Mouse (Mus musculus) adrenal gland, postnatal 14 days (tissue): ENCODE measurements at regions not wholly inside any gene's neighbourhood (a gene's known extent, or its start where the extent isn't known, plus 50 kb on each side); places are given as distances from the start of the nearest gene placed in this dataset.

Experiments
- DNase-seq: peaks from one replicate; pipeline ENCODE4 v3.0.0; 2021; ENCODE audit warnings: mixed read lengths

DNA sequence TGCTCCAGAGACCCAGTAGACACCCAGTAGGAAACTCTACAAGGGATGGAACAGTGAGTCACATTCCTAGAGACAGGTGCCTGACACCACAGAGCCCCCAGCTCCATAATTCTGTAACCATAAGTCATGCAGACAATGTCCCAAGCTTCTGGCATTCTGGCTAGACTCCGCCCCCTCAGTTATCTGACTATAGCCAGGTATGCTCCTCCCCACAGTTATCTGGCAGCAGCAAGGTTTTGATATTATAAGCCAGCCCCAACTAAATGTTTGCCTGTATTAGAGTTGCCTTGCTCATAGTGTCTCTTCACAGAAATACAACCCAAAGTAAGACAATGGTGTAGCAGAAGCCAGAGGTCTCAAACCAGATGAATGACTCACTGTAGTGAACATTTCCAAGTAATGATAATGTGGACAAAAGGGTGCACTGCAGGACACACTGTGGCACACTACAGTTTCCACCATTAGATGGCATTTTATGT is 121.4 kb upstream of the Otogl start:
- no peak for DNase-seq

DNA sequence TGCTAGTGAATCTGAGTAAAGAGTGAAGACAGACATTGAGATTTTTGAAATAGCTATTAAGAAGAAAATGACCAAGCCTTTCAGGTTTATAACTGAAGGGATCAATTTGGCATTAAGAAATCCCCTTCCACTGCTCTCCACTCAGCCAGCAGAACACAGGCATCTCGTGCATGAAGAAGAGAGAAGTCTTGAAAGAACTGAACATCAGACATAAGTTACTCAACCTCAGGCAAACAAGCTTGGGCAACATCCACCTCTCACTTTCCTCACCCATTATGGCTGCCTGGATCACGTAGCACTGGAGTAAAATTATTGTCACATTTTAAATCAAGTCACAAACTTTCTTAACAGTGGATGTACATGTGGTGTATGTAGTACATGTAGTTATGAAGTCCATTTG is 115.6 kb upstream of the Otogl start:
- DNase-seq = no peak

DNA sequence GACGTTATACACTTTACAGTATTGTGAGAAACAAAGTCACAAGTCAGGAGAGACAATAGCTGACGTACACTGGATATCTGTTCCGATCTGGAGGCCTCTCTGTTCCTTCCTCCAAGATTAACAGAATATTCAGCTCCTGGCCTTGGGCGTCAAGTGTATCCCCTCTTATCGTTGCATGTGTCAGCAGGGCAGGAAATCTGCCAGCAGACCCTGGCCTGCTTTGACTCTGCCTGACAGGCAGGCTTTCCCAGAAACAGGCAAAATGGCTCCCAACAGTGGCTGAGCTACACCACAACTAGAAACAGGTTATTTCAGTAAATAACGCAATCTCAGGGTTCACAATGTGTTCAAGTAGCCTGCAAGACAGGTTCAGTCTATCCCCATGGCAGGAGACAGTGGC is 112.3 kb upstream of the Otogl start:
- no peak for DNase-seq

DNA sequence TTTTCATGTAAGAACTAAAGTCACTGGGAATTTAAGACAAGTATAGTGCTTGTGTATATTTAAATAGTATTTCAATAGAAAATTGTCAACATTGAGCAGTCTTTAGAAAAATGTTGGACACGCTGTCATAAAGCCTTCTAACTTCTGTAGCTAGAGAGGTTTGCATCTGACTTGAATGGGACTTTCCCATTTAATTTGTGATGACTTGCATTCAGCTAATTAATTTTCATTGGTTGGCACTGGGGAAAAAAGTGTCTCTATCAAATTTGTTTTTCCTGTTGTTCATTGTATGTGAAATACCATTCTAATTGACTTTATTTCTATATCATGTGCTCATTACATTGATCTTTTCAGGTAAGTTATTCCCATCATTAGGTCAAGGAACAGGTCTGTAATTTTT is 104.6 kb upstream of the Otogl start:
- no peak for DNase-seq

DNA sequence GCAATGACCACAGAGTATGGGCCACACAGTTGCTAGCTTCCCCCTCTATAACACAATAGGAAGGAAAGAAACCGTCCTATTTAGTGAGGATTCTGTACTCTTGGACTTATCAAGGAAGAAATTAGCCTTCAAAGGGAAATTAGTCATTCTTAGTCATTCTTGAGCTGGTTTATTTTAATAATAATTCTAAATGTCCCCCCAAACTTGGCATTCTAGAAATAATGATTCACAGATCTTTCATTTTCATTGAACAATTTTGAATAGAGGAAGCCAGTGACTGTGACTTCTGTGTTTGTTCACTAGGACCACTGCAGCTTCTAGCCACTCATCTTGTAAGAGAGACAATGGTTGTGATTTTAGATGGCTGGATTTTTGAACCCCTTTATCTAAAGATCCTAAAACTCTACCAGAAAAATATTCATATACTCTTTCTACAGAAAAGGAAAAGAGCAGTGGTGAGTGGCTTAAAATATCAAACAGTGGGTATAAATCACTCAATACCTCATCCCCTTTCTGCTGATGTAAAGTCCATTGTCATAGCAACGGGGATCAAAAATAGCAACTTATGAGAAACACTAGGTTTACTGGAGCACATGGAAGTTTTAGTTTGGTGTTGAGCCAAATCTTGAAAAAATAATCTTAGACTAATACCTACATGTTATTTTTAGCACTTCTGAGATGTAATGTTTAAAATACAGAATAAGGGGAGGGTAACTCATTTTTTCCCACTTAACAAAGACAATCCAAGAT is 83.1 kb upstream of the Otogl start:
- DNase-seq = no peak

DNA sequence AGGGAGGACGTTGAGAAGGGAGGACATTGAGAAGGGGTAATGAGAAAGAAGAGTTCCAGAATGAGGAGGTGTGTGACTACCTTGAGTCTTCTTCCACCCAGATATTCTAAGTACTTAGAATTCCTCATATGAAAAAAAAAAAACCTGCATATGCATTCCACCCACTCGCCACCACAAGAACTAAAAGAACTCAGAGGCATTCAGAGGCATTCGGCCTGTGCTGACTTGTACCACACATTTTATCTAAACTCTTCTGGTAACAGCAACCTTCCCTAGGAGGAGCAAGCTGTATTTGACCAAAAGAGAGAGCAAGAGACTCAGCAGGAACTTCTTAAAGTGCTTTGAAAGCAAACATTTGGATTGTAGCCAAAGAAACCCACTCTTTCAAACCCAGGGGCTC is 80.7 kb upstream of the Otogl start:
- no peak for DNase-seq

DNA sequence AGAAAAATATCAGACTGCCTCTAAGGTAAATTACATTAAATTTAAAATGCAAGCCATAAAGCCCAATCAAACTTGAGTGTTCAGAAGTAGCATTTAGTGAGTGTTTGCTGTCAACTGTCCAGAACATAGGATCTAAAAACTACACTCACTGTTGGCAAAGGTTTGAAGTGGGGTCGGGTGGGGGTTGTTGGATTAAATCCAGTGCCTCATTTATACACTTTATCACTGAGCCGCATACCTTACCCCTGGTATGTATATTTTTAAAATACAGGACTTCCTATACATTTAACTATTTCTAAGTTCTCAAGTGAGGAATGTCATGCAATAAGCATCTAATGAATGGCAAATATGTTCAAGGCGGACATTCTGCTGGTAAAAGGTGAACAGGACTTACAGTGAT is 78.6 kb upstream of the Otogl start:
- DNase-seq = no peak

DNA sequence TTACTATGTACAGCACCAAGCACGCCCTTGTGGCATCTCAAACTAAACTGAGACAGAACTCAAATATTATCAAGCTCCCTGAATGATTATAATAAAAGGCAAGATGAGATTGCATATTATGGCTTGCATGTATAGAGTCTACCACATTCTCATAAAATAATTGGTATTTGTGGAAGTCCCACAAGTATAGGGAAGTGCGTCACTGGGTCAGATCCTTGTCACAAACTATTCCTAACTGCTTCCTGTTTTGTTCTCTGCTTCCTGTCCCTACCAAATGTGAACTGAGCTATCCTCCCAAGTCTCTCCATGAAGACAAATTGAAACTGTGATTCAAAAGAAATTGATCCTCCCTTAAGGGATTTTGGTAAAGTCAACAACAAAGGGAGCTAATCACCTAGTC is 78.0 kb upstream of the Otogl start:
- DNase-seq = no peak

DNA sequence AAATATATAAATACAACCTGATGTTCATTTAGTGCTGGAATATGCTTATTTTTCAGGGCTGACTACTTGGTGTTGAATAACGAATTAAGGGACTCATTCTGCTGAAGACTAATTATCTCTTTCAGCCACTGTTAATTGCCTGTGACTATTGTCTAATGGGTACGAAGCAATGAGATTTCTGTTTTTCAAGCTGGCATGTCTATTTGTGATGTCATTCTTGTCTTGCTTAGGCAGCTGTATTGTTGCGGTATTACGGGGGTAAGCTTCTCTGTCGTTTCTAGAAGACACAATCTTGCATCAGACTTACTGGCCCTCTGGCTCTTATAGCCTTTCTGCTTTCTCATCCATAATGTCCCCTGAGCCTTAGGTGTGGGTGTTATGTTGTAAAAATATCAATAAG is 70.7 kb upstream of the Otogl start:
- DNase-seq = no peak

DNA sequence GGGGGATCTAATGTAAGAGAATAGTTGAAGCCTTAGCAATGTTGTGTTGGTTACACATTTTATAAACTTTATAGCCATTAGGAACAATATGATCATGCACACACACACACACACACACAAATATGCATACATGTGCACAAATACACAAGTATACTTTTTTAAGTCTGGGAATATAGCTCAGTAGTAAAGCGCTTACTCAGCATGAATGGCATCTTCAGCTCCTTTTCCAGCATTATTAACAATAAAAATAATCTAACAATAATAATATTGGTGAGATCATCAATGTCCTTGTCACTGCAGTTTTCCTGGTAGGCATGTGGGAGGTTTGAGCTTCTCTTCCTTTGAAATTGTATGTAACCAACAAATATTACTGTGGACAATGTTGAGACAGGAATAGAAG is 70.1 kb upstream of the Otogl start:
- DNase-seq = no peak

DNA sequence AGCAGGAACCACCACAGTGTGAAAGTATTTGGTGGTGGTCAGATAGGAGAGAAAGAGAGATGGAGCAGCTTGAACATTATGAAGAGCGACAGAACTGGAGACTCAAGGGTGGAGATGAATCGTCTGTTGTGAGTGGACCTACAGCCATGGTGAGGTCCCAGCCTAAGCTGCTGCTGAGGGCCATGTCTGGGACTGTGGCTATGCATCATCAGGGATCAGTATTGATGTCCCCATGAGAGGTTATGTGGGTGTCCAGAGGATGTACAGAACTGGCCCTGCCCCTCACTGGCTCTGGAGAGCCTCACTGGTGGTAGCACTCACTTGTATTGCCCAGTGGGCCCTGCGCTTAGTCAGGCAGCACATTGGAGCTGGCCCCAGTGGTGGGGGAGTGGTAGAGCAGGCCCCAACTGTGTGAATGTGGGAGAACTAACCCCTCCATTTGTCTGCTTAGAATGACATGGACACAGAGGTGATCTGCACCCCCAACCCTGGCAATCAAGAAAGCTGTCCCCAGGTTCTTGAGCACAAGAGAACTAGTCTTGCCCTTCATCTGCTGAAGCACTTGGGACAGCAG is 64.5 kb upstream of the Otogl start:
- no peak for DNase-seq

DNA sequence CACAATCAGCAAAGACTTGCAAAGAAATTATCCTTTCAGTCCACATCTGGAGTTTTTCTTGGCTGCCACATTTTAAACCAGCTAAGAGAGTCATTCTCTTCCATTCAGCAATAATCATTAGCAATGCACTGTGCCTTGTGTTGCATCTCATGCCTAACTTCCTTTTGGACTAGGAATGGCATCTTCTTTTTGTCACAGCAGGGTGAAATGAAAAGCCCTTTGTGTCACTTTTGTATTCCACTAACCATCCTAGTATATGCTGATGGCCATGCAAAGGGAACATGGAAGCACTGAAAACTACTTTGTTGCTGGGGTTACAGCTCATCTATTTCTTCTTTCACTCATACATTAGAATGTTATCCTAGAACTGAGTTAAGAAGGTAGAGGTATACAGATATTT is 59.8 kb upstream of the Otogl start:
- DNase-seq = no peak

DNA sequence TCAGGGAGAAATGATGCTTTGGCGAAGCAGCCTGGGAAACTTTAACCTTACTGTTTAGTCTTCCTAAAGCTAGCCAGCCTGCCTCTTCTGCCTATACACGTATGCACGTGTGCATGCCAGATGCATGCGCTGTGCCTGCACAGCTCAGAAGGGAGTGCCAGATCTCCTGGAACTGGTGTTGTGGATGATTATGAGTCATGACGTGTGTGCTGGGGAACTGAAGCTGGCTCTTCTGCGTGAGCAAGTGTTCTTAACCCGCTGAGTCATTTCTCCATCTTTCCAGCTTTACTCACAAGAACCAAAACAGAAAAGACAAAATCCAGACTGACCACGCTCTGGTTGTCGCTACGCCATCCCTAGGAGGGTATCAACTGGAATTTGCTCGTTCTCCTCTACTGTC is 55.1 kb upstream of the Otogl start:
- DNase-seq = no peak

DNA sequence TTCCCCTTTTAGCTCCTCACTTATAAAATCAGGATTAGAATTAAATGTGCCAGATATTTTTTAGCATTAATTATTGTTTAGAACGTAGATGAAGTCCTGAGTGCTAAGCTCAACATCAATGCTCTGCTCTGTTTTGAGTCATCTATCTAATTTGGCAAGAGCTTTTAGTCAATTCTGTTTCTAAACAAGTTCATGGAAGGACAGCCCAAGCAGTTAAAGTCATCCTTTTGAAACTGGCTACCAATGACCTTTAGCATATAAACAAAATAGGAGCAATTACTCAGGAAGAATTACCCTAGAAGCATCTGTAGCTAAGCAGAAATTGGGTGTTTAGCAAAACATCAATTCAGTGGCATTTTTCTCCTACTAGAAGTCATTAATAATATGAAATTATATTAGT is 52.1 kb upstream of the Otogl start:
- no peak for DNase-seq

DNA sequence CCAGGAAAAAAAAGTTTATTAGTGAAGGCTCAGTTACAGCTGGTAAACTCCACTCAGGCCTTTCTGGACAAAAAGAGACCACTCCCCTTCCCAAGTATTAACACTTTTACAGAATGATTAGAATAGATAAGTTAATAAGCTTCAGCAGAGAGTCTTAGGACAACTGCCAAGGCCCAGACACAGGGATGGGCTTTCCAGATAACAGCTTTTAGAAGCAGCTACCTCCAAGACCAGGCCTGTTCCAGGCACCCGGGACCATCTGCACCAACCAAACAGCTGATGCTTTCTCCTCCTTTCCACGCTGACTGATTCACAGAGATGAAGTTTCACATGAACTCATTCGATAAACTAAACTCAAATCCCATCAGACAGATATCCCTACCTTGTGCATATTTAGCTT is 50.2 kb upstream of the Otogl start:
- no peak for DNase-seq
